Mouse (Mus musculus) spleen, embryonic (tissue): Measurements from ENCODE around the gene Gabbr2.

Source experiments
- CTCF ChIA-PET: fragments of 350-600 bp; sonication (Branson Sonifier 250); formaldehyde crosslinking; loops from one replicate; lab custom pipeline; 2022; lab: Charles Lee

The Gabbr2 gene

DNA sequence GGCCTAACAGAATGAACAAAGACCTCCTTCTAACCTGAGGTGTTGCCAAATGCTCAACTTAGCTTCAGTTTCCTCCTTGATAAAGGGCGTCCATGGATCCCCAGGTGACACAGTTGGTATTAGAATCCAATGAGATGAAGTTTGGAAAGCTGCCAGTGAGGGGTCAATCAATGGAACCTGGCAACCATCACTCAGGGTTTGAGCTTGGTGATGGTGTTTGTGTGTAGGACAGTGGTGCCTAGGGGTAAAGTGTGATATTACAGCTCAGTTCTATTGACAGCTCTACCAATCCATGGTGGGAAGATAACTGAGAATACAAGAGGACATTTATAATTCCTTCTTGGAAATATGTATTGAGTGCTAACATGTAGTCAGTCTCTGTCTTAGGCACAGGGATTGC is 271.6 kb downstream of the Gabbr2 start:
- CTCF ChIA-PET: no interaction called here

DNA sequence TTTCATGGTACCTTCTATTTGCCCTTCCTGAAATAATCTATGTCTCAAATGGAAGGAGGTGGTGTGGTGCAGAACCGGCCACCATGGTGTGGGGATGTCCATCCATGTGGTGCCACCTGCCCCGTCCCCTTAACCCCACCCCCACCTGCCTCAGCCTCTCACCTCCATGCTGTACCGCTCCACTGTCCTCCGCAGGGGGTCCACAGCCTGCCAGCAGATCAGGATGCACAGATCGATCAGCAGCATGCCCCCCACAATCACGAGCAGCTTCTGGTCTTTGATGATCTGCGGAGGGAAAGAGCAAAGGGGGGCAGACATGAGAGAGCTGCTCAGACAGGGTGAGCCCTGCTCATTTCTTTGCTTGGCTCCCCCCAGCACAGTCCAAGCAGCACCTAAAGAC is 273.0 kb downstream of the Gabbr2 start:
- CTCF ChIA-PET: no interaction called here

DNA sequence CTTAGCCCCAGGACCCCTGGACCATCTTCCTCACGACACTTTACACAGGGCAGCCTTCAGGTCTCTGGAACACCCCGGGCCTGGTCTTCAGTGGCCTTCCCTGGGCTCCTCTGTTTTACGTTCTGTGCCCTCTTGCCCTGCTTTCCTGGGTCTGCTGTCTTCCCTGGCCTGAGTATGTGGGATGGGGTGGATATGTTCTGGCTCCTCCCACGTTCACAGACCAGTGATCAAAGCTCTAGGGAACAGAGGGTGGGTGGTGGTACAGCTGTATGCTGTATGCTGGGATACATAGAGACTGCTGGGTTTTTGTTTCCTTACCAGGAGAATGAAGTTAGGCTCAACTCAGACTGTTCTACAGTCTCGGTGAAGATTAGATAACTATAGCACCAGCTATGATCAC is 274.5 kb downstream of the Gabbr2 start:
- CTCF ChIA-PET: no interaction called here

DNA sequence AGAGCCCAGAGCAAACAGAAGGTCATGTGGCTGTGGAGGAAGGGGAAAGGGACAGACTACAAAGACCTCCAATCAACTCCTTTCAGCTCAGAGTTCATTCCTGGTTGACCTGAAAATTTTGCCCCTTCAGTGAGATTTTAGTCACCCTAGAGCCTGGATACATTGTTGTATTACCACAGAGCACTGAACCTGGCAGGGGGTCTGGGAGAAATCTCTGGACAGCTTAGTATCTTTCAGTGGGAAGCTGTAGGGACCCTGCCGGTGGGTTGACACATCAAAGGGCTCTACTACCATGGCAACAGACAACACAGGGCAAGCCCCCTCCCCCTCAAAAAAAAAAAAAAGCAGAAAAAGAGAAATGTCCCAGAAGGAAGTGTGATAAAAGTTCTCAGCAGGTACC is 275.3 kb downstream of the Gabbr2 start:
- CTCF ChIA-PET: no interaction called here

DNA sequence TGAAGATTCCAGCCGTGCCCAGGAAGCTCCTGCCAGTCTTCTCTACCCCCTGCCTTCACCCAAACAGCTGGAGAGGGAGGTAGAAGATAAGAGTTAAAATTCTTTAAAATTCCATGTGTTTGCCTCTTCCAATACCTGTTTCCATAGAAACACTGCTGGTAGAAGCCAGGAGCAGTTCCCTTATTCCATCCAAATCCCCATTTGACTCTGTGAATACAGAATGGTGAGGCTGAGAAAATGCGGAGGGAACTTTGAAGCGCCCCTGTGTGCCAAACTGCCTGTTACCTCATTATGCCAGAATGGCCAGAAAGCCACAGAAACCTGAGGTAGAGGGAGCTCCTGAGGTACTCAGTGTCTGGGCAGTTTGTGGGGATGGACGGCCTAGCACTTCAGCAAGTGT is 281.1 kb downstream of the Gabbr2 start:
- CTCF ChIA-PET: no interaction called here

DNA sequence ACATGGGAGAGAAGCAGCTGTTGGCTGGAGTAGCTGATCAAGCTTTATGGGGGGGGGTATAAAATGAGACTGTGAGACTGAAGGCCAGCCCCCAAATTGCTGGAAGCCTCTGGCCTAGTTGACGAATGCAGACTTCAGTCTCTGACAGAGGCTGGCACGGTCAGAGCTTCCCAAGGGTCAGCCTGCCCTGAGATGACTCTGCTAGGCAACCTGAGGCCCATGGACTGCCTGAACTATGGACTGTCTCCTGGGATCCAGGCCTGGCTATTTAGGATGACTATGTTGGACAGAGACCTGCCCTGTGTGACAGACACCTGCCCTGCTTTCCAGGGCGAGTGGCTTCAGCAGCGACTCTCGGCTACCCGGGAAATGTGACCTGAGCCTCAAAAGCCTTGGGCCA is 281.7 kb downstream of the Gabbr2 start:
- CTCF ChIA-PET: no interaction called here

DNA sequence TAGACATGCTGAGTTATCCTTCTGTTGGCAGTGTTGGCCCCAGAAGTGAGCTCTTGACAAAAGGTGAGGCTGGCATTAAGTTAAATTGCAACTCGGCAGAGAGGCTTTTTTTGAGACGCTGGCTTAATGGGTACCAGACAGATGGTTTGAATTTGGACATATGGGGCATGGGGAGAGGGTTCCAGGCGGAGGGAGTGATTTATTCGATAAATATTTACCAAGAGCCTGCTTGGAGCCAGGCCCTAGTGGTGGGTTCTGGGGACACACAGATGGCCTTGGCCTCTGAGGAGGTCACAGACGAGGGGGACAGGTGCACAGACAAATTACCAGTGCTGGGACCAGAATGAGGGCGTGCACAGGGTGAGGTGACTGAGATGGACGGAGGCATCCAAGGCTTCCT is 282.2 kb downstream of the Gabbr2 start:
- CTCF ChIA-PET: no interaction called here

DNA sequence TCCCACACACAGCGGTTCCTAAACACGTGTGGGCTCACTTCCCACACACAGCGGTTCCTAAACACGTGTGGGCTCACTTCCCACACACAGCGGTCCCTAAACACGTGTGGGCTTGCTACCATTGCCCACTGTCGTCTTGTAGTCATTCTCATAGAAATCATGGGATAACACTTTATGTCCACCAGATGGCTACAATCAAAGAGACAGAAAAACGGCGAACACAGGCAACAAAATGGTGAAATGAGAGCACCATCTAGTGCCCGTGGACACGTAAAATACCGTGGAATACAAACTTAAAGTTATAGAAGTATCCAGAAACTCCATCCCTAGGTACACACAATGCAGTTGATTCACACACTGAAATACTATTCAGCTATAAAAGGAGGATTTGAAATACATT is 285.9 kb downstream of the Gabbr2 start:
- CTCF ChIA-PET: no interaction called here

DNA sequence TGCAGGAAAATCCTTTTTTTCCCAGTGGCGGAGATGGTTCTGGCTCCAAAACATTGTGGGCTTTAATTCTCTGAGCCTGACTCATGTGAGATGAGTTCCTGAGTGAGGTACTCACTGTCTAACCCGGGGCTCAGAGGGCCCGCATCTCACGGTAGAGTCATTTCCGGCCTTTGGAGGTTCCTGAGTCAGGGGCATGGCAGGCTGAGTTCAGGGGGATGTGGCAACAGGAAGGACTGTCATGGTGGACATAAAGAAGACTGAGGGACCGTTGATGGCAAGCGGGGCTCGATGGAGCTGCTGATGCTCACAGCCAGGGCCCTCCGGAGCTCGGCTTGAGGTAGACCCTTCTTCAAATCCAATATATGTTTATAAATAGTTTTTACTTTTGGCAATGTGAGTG is 288.5 kb downstream of the Gabbr2 start:
- CTCF ChIA-PET: no interaction called here

DNA sequence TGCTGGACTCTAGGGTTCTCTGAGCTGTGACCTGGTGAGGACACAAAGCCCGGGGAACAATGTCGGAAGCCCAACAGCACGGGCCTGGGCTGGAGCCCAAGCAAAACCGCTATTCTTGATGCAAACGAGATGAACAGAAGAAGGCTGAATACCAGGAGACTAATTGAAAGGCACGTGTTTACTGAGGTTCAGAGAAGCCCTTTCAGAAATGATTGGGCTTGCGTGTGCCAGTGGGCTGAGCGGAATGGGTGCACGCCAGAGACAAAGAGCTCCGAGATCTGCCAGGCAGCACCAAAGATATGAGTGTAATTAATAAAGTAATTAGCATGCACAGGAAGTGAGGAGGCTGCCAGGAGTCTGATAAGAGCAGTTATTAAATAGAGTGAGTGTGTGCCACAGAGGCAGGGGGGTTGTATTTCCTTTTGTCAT is 291.4 kb downstream of the Gabbr2 start:
- CTCF ChIA-PET: interaction anchor here (0.6 kb wide), 1 partner anchor 11 kb away, joined by 6 read pairs; no protein-coding TSS in a partner anchor

DNA sequence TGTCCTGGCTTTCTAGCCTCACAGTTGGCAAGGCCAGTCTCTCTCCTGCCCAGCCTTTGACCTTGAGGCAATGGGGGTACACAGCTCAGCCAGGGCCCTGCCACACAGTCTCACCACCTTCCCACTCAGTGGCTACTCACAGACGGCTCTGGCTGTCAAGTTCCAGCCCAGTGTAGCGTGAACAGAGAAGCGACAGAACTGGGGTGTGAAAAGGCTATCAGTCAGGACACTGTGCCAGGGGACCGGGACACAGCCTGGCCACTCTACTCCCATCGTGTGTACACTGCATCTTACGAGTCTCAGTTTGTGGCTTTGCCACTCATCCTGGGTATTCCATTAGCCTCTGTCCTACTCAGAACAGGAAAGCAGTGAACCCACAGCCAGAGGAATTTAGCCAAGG is 295.2 kb downstream of the Gabbr2 start:
- CTCF ChIA-PET: no interaction called here

DNA sequence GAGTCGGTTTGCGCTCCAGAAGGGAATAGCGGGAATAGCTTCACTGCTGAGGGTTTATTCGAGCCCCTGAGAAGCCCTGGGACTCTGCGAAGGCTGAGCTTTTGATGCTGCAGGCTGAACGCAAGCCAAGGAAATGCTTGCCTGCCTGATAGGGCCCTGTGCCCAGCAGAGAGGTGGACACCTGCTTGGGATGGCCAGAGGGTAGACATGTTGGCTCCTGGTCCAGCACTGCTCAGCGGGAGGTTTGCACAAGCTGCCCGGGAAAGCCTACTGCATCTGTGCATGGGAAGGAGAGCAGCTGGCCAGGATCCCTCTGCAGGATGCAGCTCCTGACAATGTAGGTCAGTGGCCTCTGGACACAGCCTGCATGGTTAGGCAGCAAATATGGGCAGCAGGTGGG is 301.1 kb downstream of the Gabbr2 start:
- CTCF ChIA-PET: interaction anchor here (0.6 kb wide), 1 partner anchor 385 kb away, joined by 7 read pairs; no protein-coding TSS in a partner anchor

DNA sequence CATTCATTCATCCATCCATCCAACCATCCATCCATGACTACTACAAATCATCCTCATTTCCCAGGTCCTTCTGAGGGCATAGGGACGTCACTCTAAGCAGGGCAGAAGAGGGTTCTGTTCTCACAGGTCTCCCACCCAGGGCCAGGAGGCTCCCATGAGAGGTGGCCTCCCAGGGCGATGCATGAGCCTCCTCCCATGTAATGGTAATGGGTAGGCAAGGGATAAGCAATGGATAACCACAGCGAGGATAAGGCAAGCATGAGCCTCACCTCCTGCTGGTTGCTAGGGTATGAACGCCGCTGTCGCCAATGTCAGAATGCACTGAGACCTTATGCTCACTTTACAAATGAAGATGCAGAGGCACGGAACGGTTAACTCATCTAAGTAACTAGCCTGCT is 301.7 kb downstream of the Gabbr2 start:
- CTCF ChIA-PET: interaction anchor here (0.6 to 1.5 kb wide), 3 partner anchors 10 to 384 kb away, joined by 6 to 9 read pairs (median 7); no protein-coding TSS in a partner anchor

DNA sequence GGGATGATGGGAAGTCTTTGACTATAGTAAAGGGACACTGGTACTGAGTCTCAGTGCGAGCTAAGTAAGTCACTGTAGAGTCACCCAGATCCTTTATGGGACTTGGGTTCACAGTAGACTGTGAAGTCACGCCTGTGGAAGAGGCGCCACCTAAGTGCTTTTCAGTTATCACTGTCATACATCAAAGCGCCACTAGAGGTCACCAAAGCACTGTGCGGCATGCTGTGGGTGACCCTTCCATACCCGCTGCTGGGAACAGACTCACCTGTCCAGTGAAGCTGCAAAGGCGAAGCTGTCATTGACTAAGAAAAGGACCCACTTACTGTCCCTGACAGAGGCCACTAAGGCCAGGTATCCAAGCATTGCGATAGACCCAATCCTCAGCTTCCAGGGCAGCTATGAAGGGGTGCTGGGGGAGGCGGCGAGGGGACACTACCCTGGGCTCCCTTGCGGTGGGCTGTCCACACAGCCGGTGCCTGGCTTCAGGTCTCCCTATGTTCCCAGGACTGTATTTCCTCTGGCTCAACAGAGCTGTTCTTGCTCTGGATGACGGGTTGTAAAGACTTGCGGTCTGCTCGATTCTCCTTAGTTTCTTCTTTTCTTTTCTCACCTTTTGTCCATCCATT is 302.2 kb downstream of the Gabbr2 start:
- CTCF ChIA-PET: interaction anchor here (0.7 to 1.5 kb wide), 2 partner anchors 10 to 348 kb away, joined by 6 to 9 read pairs; no protein-coding TSS in a partner anchor

DNA sequence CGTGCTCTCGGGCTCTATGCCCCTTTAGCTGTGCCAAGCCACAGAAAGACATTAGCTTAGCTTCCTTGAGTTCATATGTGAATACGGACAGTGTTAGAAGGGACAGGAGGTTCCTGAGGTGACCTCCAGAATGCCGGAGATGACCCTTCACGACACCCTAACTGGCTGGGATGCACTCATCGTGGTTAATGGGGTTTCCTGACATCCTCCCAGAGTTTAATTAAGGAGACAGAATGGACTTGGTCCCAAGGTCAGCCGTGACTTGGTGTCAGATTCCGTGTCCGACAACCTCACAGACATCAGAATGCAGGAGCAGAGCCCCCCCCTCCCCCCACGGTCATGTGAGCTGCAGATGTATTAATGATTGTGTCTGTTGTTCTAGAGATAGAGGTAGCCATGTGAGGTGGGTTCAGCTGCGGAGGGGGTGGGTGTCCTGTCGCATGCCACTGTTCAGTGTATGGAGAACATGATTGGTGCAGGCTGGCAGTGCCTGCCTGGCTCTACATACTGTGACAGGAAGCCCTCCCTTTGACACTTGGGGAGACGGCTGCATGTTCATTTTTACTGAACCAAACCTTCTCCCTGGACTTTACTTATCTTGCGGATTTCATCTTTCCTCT is 303.4 kb downstream of the Gabbr2 start:
- CTCF ChIA-PET: interaction anchor here (0.5 to 1.5 kb wide), 4 partner anchors 66 to 1877 kb away, joined by 3 to 9 read pairs (median 3); no protein-coding TSS in a partner anchor

DNA sequence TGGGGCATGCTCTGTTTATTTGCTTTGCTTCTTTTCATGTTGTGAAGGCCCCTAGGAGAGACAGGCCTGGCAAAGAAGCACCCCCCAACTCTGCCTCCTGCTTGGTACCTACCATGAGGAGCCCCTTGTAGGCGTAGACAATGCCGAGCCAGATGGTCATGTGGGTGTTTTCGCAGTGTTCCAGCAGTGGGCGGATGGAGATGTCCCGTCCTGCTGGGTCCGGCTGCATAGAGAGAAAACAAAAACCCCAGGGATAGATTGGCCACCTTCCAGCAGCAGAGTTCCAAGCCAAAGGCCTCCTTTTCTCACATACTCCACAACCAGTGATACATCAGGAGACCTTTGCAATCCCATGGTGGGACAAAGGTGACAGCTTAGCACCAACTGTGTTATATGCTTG is 307.5 kb downstream of the Gabbr2 start:
- CTCF ChIA-PET: no interaction called here

DNA sequence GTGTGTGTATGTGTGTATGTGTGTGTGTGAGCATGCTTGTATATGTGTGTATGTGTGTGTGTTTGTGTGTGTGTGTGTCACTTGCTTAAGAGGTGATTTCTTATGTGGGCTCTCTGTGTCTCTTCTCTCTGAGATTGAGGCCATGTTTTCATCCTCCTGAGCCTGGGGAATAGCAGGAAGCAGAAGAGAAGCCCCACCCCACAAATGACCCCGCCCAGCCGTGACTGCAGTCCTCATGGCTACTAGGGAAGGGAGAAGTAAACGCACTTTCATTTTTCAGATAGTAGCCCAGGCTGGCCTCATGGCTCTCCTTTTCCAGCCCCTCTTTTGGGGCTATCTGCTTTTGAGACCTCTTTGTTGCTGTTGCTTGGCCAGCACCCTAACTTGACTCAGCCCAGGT is 315.0 kb downstream of the Gabbr2 start:
- CTCF ChIA-PET: no interaction called here

DNA sequence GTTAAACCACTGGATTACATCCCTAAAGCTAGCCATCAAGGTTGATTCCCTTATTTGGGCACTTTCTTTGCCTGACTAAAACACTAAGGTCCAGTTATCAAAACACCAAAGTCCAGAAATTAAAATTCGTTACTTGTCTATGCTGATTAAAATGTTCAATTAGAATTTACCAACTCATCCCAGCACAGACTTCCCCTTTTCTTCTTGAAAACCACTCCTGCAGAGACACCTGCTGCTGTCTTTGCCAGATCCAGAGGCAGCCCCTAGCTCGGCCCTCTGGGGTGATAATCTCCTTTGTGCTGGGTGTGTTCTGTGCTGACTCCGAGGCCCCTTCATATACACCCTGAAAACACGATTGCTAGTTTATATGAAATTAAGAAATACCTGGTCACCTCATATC is 315.7 kb downstream of the Gabbr2 start:
- CTCF ChIA-PET: no interaction called here

DNA sequence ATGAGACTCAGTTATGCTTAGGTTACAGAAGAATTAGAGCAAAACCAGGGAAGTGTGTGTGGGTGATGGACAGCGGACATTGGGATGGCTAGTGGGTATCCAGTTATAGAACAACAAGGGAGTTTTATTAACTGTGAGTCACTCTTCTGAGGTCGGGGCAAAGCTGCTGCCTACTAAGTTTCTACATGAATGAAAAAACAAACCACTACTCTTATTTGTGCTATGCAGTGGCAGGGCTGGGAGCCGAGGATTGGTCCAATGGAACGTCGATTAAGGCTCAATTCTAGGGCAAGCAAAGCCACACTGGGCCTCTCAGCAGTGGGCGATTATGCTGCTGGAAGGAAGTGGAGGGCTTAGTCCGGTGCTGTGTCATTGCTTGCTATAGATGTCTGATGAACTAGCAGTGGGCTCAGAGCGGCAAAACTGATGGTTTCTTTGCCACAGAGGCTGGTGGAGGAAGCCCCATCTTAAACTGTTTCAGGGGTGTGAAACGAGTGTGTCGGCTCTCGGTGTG is 316.3 kb downstream of the Gabbr2 start:
- CTCF ChIA-PET: no interaction called here

DNA sequence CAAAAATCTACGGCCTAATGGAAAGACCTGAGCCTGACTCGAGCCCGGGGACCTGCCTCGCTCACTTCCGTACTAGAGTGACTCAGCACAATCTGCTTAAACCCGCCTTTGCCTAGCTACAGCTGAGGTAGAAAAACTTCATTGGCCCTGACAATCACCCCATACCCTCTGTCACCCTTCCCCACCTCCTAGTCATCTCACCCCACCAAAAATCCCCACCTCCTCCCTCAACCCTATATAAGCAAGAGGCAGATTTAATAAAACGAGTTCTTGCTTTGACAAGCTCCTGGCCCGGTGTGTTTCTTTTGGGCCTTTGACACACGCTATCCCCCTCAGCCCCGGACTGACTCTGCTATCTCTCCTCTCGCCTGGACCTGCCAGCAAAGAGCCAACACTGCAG is 323.1 kb downstream of the Gabbr2 start:
- CTCF ChIA-PET: no interaction called here

DNA sequence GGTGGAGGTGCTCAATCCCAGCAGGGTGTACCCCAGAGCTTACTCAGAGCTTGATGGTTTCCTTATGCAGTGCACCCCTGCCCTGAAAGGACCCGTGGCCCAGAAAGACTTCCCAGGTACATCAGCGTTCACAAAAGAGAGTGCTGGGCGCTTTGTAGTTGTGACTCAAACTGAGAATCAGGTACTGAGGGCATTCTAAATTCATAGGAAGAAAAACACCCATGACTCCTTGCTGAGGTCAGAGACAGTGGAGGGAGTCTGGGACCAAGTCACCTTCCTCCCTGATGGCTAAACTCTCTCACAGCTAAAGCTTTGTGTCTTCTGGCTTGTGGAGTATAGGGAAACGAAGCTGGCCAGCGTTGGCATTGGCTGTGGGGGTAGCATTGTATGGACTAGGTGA is 325.3 kb downstream of the Gabbr2 start:
- CTCF ChIA-PET: no interaction called here

DNA sequence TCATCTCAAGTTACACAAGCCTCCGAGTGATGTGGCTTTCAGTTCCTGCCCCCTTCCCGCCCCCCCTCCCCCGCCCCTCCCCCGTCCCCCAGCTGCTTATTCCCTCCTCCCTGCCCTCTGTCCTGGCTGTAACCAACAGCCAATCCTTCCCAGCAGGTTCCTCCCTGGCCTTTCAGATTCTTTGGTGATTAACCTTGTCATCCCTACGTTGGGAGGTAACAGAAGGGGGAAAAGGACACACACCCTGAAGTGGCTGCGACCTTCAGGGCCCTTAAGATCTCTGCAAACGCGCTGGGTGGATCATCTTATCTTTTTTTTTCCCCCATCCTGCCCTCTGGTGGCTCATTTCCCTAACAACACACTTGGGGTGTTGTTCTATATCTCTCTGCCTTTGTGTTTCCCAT is 326.3 kb downstream of the Gabbr2 start:
- CTCF ChIA-PET: no interaction called here
